In the genomic region with DNA sequence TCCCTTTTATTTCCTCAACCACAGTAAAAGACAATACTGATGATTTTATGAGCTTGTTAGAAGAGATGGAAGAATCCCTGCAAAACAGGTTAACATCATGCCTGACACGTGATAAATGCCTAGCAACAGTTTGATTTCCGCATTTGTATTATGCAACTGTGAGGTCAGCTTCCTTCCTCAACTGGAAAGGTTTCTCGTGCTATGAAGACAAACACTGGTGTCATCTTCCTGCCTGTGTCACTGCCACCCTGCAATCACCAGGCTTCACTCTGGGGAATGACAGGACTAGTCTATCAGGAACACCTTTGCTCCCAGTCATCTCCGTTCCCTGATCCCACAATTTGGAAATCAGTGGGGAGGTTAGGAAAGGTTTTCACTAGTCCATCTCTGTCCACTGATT, we compare ENCODE assay signal across 18 mouse cellular contexts.
DNase-seq lines count a peak whose midpoint lies in the region; ATAC-seq lines count a peak whose summit lies in the region.
"Had no signal": no experiment of that assay in that cellular context is flagged by ENCODE, and none has a peak within 500 bp of the region (broad histone marks: within the 10 kb centered on the region; RNA-seq: fewer than 3 reads in every experiment).

No protein-coding gene starts in this region.

- 67% methylated on average over 4 of the region's 4 CpGs for WGBS in heart, embryonic 11.5 days (ENCODE audit: insufficient replicate concordance)

- no peak for ATAC-seq in heart, embryonic 11.5 days (replicated peaks; ENCODE audit: insufficient number of reproducible peaks, low FRiP score, low TSS enrichment)
- ATAC-seq: intestine, embryonic 15.5 days had no signal

- no peaks in the 10 kb centered on the region for H3K36me3 ChIP-seq in heart, embryonic 11.5 days (ENCODE audit: control insufficient read depth, insufficient read depth, low read length)
- H3K36me3 ChIP-seq in splenic B cell, adult 2 months (ENCODE audit: control insufficient read depth, insufficient read depth, low read length, poor library complexity, severe bottlenecking) = no peaks in the 10 kb centered on the region
- H3K36me3 ChIP-seq: embryonic facial prominence, embryonic 10.5 days; hindbrain, embryonic 15.5 days; intestine, embryonic 15.5 days; kidney, embryonic 15.5 days; liver, embryonic 13.5 days had no signal

- no peak overlapping the region for H3K27ac ChIP-seq in heart, embryonic 11.5 days (ENCODE audit: low read depth, low read length)
- H3K27ac ChIP-seq: embryonic facial prominence, embryonic 10.5 days; hindbrain, embryonic 15.5 days; intestine, embryonic 15.5 days; kidney, embryonic 15.5 days; layer of hippocampus, adult 2 months; liver, embryonic 13.5 days had no signal

- no peaks in the 10 kb centered on the region for H3K27me3 ChIP-seq in heart, embryonic 11.5 days (ENCODE audit: control insufficient read depth, insufficient read depth, low read length)
- no peaks in the 10 kb centered on the region for H3K27me3 ChIP-seq in splenic B cell, adult 2 months (ENCODE audit: control insufficient read depth, insufficient read depth, low read length, poor library complexity, severe bottlenecking)
- H3K27me3 ChIP-seq: hindbrain, embryonic 15.5 days; intestine, embryonic 15.5 days; liver, embryonic 13.5 days had no signal

- H3K4me1 ChIP-seq in heart, embryonic 11.5 days (ENCODE audit: control insufficient read depth, insufficient read depth, low read length) = no peaks in the 10 kb centered on the region
- H3K4me1 ChIP-seq: embryonic facial prominence, embryonic 10.5 days; hindbrain, embryonic 15.5 days; intestine, embryonic 15.5 days; kidney, embryonic 15.5 days; liver, embryonic 13.5 days had no signal

- no peaks in the 10 kb centered on the region for H3K9me3 ChIP-seq in heart, embryonic 11.5 days (replicated peaks; ENCODE audit: control insufficient read depth, low read length)
- H3K9me3 ChIP-seq: embryonic facial prominence, embryonic 10.5 days; hindbrain, embryonic 15.5 days; intestine, embryonic 15.5 days; kidney, embryonic 15.5 days; liver, embryonic 13.5 days had no signal

- no peak overlapping the region for H3K9ac ChIP-seq in heart, embryonic 11.5 days (ENCODE audit: low read depth, low read length)
- H3K9ac ChIP-seq: hindbrain, embryonic 15.5 days; intestine, embryonic 15.5 days; kidney, embryonic 15.5 days; liver, embryonic 13.5 days had no signal

- peak; percentile 8 to 37 for DNase-seq in heart, adult 18-20 months
- DNase-seq in layer of hippocampus, adult 9-11 months = peak; percentile 36
- no peak for DNase-seq in layer of hippocampus, postnatal 10 days (ENCODE audit: low spot score in 2 of 2)
- DNase-seq in lung, postnatal 25 days (ENCODE audit: low spot score) = peak; percentile 37
- peak; percentile 16 for DNase-seq in splenic B cell, adult 2 months (ENCODE audit: low read depth, low spot score)
- DNase-seq in frontal cortex, postnatal 36 days (ENCODE audit: low spot score in 2 of 2) = no peak
- DNase-seq: cerebellum, adult 2 months; cerebellum, postnatal 36 days; gastrocnemius, postnatal 10 days; liver, embryonic 13.5 days; thymus, postnatal 14 days had no signal

- H3K4me3 ChIP-seq in heart, embryonic 11.5 days (ENCODE audit: low read depth, low read length) = no peak overlapping the region
- H3K4me3 ChIP-seq: embryonic facial prominence, embryonic 10.5 days; hindbrain, embryonic 15.5 days; intestine, embryonic 15.5 days; kidney, embryonic 15.5 days; layer of hippocampus, adult 2 months; liver, embryonic 13.5 days had no signal

- H3K4me2 ChIP-seq in heart, embryonic 11.5 days = no peak overlapping the region
- H3K4me2 ChIP-seq: hindbrain, embryonic 15.5 days; intestine, embryonic 15.5 days; kidney, embryonic 15.5 days; liver, embryonic 13.5 days; midbrain, embryonic 11.5 days had no signal

Comparison
In these comparisons a context has a peak if more than half of its experiments do, and no peak if none do; other contexts are left out.
1. DNase-seq: peak in heart, adult 18-20 months (2 of 2), layer of hippocampus, adult 9-11 months (single experiment), lung, postnatal 25 days (single experiment) and splenic B cell, adult 2 months (single experiment); none in layer of hippocampus, postnatal 10 days (0 of 2) and frontal cortex, postnatal 36 days (0 of 2).